Mouse (Mus musculus): ENCODE measurements around the gene Gipc1.

Gene Gipc1

GRCm38 (mm10) chr8:83674497-83674896, 22.0 kb downstream of the Gipc1 start:
- in situ Hi-C loops (cut with MboI; ENCODE audit: low sequenced_read_pairs), result no loop called here

- in situ Hi-C loops (cut with MboI; ENCODE audit: low sequenced_read_pairs), result no loop called here
Measured at GRCm38 (mm10) chr8:83679866-83680265, 27.4 kb downstream of the Gipc1 start.

GRCm38 (mm10) chr8:83680603-83681002, 28.1 kb downstream of the Gipc1 start:
- in situ Hi-C loops (cut with MboI; ENCODE audit: low sequenced_read_pairs), result no loop called here

GRCm38 (mm10) chr8:83681099-83681498, 28.6 kb downstream of the Gipc1 start:
- in situ Hi-C loops (cut with MboI; ENCODE audit: low sequenced_read_pairs), result no loop called here

DNA sequence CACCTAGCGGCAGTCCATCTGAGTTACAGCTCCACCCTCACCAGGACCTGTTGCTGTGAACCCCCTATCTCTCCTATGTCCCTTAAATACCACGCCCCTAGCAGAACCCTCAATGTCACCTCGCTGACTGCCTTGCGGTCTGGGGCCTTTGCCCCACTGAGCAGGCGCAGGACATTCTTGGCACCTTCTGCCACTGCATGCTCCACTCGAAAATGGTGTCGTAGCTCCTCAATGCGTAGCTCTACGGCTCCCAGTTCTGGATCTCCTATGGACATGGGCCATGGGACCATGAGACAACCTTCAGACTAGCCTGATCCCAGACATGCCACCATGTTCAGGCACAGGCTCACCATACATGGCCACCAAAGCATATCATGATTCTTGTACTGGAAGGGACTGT, 32.0 kb downstream of the Gipc1 start:
- in situ Hi-C loops (cut with MboI; ENCODE audit: low sequenced_read_pairs), result no loop called here

DNA sequence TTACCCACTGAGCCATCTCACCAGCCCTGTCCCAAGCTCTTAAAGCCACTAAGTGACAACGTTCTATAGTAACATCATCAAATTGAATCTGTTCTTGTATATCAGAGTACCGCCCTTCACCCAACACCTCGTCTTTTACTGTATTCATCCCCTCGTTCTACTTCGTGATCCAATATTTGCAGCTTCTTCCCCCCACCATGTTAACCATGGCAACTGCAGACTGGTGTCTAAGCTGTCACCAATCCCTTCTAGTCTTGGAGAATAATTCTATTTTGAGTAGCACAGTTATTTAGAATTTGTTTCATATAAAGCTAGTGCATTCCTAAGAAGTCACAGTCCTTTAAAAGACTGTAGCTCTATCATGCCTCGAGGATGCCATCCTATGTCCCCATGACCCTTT, 36.8 kb downstream of the Gipc1 start:
- in situ Hi-C loops (cut with MboI; ENCODE audit: low sequenced_read_pairs), result no loop called here

DNA sequence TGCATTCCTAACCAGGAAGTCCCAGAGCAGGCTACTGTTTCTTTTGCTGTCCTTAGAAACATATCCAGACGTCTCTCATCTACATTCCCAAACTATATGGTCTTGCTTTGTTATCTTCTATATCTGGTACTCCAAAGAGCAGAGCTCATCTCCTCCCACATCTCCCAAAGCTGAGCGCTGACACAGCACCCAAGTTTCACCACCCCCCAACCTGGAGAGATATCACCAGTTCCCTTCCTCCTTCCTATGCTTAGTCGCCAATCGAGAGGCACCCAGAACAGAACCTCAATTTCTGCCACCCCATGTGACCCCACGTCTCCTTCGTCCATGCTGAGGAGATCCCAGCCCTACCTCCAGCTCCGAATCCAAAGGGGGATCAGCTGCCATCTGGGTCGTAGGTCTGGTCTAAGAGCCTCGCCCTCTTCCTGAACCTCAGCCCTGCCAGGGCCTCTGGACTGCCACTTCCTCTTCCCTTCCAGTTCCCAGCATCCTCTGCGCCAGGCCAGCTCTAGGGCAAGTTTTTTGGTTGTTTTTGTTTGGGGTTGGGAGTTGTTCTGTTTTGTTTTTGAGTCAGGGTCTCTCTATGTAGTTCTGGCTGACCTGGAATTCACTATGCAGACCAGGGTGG, 41.2 kb downstream of the Gipc1 start:
- in situ Hi-C loops (cut with MboI; ENCODE audit: low sequenced_read_pairs), result no loop called here

- in situ Hi-C loops (cut with MboI; ENCODE audit: low sequenced_read_pairs), result no loop called here
Measured at GRCm38 (mm10) chr8:83694369-83695160, 42.1 kb downstream of the Gipc1 start.

DNA sequence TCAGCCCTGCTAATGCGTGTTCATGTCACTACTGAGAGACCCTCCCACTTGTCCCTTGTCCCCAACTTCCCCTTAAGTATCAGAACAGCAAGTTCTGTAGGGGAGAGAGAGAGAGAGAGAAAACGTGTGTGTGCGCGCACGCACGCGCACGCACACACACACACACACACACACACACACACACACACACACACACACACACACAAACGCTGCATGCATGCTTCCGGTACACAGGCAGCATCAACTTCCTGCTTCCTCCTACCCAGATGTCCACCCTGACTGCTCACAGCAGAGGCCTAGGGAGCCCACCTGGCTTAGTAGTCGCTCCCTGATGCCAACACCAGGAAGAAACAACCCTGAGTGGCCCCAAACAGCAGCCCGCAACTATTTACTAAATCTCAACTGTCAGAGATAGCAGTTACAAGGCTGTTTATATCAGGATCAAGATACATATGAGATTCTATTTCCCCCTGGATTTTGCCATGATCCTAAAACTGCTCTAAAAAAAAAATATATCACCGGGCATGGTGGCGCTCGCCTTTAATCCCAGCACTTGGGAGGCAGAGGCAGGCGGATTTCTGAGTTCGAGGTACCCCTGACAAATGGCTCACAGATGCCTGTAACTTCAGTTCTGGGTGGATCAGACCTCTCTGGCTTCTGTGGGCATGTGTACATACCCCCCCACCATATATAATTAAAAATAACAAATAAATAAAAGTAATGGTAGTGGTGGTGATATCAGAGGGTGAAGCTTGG, 43.1 kb downstream of the Gipc1 start:
- in situ Hi-C loops (cut with MboI; ENCODE audit: low sequenced_read_pairs), result no loop called here

DNA sequence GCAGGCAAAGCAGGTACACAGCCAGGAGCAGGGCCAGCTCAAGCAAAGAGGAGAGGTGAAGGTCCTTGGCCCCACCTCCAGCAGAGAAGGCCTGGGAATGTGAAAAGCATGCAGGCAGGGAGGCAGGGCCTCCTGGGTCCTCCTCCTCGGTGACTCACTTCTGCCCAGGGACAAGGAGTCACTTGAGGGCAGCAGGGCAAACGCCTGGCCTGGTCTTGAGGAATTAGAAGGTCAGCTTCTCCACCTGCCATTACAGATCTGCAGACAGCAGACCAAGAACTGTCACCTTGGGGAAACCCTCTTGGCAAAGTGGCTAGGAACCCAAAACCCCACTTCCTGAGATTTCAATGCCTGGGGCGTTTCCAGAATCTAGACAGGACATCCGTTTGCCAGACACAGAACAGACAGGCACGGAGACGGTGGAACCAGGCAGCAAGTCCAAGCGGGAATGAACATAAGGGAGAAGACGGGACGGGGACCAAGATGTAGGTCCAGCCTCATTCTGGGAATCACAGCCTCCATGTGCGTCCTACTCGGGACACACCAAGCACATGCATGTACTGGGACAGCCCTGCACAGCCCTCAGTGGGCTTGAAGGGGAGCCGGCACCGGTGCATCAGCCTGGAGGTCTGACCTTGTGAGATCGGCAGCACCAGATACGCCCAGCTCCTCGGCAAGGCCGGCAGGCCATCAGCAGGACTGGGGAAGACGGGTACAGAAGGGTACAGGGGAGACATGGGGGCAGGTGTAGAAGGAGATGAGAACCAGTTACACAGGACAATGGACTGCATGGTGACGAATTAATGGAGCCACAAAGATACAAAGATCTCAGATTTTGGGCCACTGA, 45.1 kb downstream of the Gipc1 start:
- in situ Hi-C loops (cut with MboI; ENCODE audit: low sequenced_read_pairs), result no loop called here

DNA sequence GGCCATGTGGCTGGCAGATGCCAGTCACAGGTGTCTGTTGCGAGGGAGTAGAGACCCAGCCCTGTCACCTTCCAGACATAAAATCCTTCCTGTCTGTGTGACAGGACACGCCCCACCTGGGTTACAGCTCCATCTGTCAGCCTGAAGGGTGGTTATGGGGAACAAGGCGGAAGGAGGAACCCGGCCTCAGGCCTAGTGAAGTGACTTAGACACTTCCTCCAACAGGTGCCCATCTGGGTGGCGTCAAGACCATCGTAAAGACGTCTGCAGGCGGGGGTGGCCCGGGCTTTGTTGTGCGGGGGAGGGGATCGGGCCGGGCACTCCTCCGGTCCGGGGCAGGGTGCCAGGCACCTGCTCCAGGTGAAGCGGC, 45.8 kb downstream of the Gipc1 start:
- in situ Hi-C loops (cut with MboI; ENCODE audit: low sequenced_read_pairs), result no loop called here

DNA sequence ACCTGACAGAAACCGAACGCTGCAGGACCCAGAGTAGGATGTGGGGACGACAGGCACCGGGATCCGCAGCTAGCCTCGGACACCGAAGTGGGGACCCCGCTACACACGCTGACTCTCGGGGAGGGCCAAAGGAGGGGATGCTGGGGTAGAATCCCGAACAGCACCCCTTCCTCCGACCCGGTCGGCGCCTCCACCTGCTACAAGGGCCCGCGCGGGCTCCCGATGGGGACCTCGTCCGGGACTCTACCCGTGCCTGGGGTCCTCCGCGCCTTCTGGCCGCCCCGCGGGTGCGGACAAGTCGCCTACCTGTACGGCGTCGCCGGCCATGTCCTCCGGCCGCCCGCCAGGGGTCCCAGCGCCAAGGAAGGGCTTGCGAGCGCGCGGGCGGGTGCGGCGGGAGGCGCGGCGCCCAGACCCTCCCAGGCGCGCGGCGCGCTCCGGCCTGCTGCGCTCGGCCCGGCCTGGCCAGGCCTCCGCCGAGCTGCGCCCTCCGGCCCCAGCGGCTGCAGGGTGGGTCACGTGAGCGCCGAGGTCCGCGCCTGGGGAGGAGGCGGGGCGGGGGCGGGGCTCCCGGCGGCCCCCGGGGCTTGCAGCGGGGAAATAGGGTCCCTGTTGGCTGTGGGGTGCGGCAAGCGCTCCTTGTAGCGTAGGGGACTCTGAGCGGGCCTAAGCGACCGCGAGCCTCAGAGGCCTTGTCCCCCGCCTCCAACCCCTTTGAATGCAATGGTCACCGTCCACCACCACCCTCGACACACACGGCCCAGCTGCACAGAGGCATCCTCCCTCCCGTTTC, 46.4 kb downstream of the Gipc1 start, which contains the start of gene Pkn1:
TSS of gene Pkn1 (minus strand) at position 519 of the 793 bp plus-strand sequence.
- in situ Hi-C loops (cut with MboI; ENCODE audit: low sequenced_read_pairs), result no loop called here

DNA sequence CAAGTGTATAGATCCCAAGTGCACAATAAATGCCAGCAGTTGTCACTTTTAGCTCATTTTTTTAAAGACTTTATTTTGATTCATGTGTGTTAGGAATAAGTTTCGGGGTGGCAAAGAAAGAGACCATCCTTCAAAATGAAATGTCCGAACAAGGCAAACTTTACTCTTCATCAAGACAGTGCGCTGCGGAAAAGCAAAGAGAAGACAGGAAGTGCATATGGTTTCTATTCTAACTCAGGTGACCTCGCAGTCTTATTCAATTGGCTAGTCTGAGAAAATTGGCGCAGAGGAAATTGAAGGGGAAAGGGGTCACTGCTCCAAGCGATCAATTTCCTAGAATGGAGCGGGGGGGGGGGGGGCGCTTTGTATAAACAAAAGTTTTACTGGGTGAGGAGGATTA, 47.1 kb downstream of the Gipc1 start:
- in situ Hi-C loops (cut with MboI; ENCODE audit: low sequenced_read_pairs), result no loop called here

DNA sequence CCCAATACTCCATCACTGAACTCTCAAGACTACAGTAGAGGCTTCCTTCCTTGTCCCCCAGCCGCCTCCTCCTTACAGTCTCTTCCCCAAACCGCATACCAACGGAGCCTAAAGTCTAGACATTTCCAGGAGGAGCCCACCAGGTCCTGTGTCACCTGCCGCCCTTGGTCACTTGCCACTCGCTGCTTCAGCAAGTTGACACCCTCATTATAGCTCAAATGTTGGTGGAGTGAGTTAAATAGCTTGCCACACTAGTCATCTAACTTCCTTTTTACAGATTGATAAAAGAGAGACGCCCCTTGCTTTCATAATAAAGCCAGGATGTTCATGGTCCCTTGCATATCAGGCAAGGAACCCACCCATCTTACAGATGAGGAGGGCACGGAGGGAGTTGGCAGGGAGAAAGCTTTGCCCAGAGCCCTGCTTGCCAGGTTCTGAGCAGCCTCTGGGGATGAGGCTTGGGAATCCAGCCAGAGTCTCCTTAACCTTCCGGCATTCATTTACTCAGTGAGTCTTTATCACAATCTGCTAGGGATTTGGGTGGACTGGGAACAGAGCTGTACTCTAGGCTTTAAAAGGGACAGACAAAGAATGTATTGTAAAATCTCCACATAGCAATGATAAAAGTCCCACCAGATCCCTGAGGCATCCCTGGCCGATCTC, 48.1 kb downstream of the Gipc1 start:
- in situ Hi-C loops (cut with MboI; ENCODE audit: low sequenced_read_pairs), result no loop called here

GRCm38 (mm10) chr8:83703426-83703825, 50.9 kb downstream of the Gipc1 start:
- in situ Hi-C loops (cut with MboI; ENCODE audit: low sequenced_read_pairs), result no loop called here

GRCm38 (mm10) chr8:83706411-83706810, 53.9 kb downstream of the Gipc1 start:
- in situ Hi-C loops (cut with MboI; ENCODE audit: low sequenced_read_pairs), result no loop called here

DNA sequence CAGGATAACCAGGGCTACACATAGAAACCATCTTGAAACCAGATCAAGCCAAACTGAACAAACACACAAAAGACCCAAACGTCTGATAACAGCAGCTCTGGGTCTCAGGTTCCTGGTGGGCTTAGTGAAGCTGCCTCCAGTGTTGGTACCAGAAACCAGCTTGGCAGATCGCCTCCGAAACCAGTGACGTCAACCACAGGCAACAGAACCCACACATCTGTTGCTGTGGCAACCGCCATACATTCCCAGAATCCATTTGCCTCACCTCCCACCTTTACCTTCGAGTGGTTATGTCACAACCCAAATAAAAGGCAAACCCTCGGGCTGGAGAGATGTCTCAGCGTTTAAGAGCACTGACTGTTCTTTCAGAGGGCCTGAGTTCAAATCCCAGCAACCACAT, 55.1 kb downstream of the Gipc1 start:
- in situ Hi-C loops (cut with MboI; ENCODE audit: low sequenced_read_pairs), result no loop called here
